Mouse (Mus musculus): ENCODE results near the gene Cep170b. TPM values are rescaled to one million over a fixed set of nuclear protein-coding genes. Genes with fewer than 3 reads are reported as not detected.

Cep170b gene
- total RNA-seq, 1 experiment, result 46.1 TPM

DNA sequence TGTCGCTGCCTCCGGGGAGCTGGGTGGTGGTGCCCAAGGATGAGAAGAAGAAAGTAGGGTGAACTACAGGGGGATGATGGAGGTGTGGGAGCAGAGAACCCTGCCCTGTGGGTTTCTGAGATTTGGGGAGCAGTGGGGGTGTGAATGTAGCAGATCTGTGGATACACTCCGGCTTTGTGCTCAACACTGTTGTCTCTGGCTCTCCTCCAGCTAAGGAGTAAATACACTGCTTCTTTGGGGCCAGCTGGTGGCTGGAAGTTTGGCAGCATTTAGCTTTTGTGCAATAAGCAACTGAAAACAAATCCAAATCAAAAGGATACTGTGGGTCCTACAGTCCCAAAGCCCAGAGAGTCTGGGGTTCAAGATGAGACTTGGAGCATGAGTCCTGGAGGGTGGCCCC lies 6.3 kb upstream of the Cep170b start:
- DNase-seq (ENCODE audit: low read depth, low spot score), result no peak
- TF ChIP-seq MAFK (IDR thresholded peaks at IDR 0.05; ENCODE audit: insufficient read depth, low read depth, low read length), result no peak
- Histone ChIP-seq H3K4me3 (ENCODE audit: insufficient read depth in 1 of 2, low read depth in 1 of 2, low read length in 2 of 2, poor library complexity in 1 of 2, severe bottlenecking in 1 of 2) (no peak overlapping the region), H3K9ac (ENCODE audit: insufficient read depth, low read depth, low read length, poor library complexity, severe bottlenecking) (no peak overlapping the region), H3K27ac (ENCODE audit: insufficient read depth, low read depth, low read length, poor library complexity, severe bottlenecking) (no peak overlapping the region), H3K9me3 (ENCODE audit: control insufficient read depth, insufficient read depth, low read depth, low read length) (no peaks in the 10 kb centered on the region), H3K36me3 (ENCODE audit: control insufficient read depth, insufficient read depth, low read length, poor library complexity, severe bottlenecking) (no peaks in the 10 kb centered on the region), H3K4me1 (ENCODE audit: control insufficient read depth in 2 of 2, insufficient read depth in 2 of 2, low read length in 2 of 2, poor library complexity in 1 of 2) (no peaks in the 10 kb centered on the region; a peak in 1 of 4 replicates)
- in situ Hi-C loops (cut with MboI; ENCODE audit: low sequenced_read_pairs in 2 of 2, unreplicated experiment in 2 of 2), result no loop called here

GRCm38 (mm10) chr12:112717140-112717539 lies 3.1 kb upstream of the Cep170b start:
- in situ Hi-C loops (cut with MboI; ENCODE audit: low sequenced_read_pairs in 2 of 2, unreplicated experiment in 2 of 2), result no loop called here

GRCm38 (mm10) chr12:112718995-112719394 lies 1.3 kb upstream of the Cep170b start:
- Histone ChIP-seq H3K27ac (ENCODE audit: insufficient read depth, low read depth, low read length, poor library complexity, severe bottlenecking) (no peak overlapping the region), H3K9me3 (ENCODE audit: control insufficient read depth, insufficient read depth, low read depth, low read length) (no peaks in the 10 kb centered on the region), H3K36me3 (ENCODE audit: control insufficient read depth, insufficient read depth, low read length, poor library complexity, severe bottlenecking) (no peaks in the 10 kb centered on the region), H3K4me3 (ENCODE audit: insufficient read depth in 1 of 2, low read depth in 1 of 2, low read length in 2 of 2, poor library complexity in 1 of 2, severe bottlenecking in 1 of 2) (no peak overlapping the region), H3K9ac (ENCODE audit: insufficient read depth, low read depth, low read length, poor library complexity, severe bottlenecking) (no peak overlapping the region), H3K4me1 (ENCODE audit: control insufficient read depth in 2 of 2, insufficient read depth in 2 of 2, low read length in 2 of 2, poor library complexity in 1 of 2) (peaks cover 0 to 7% of the 10 kb centered on the region in 2 experiments; a peak in 1 of 4 replicates)
- no peak for DNase-seq (ENCODE audit: low read depth, low spot score)
- TF ChIP-seq ZC3H11A (IDR thresholded peaks at IDR 0.05; ENCODE audit: borderline replicate concordance, low read depth, low read length) (no peak), MAFK (IDR thresholded peaks at IDR 0.05; ENCODE audit: insufficient read depth, low read depth, low read length) (no peak), ZNF384 (IDR thresholded peaks at IDR 0.05; ENCODE audit: low read depth, low read length) (no peak), HCFC1 (IDR thresholded peaks at IDR 0.05; ENCODE audit: borderline replicate concordance, insufficient read depth, low read length) (no peak), CHD2 (IDR thresholded peaks at IDR 0.05; ENCODE audit: low read depth, low read length) (no peak)
- in situ Hi-C loops (cut with MboI; ENCODE audit: low sequenced_read_pairs in 2 of 2, unreplicated experiment in 2 of 2), result no loop called here

More at GRCm38 (mm10) chr12:112717140-112717539, 3.1 kb upstream of the Cep170b start:
- no peak overlapping the region for H3K9ac ChIP-seq (ENCODE audit: insufficient read depth, low read depth, low read length, poor library complexity, severe bottlenecking)
- no peak overlapping the region for H3K4me3 ChIP-seq (ENCODE audit: insufficient read depth in 1 of 2, low read depth in 1 of 2, low read length in 2 of 2, poor library complexity in 1 of 2, severe bottlenecking in 1 of 2)
- no peaks in the 10 kb centered on the region for H3K36me3 ChIP-seq (ENCODE audit: control insufficient read depth, insufficient read depth, low read length, poor library complexity, severe bottlenecking)
- TF ChIP-seq ZC3H11A (IDR thresholded peaks at IDR 0.05; ENCODE audit: borderline replicate concordance, low read depth, low read length) (no peak), MAFK (IDR thresholded peaks at IDR 0.05; ENCODE audit: insufficient read depth, low read depth, low read length) (no peak), ZNF384 (IDR thresholded peaks at IDR 0.05; ENCODE audit: low read depth, low read length) (no peak), HCFC1 (IDR thresholded peaks at IDR 0.05; ENCODE audit: borderline replicate concordance, insufficient read depth, low read length) (no peak)
- DNase-seq (ENCODE audit: low read depth, low spot score), result no peak
- no peaks in the 10 kb centered on the region for H3K9me3 ChIP-seq (ENCODE audit: control insufficient read depth, insufficient read depth, low read depth, low read length)
- H3K27ac ChIP-seq (ENCODE audit: insufficient read depth, low read depth, low read length, poor library complexity, severe bottlenecking), result no peak overlapping the region
- H3K4me1 ChIP-seq (ENCODE audit: control insufficient read depth in 2 of 2, insufficient read depth in 2 of 2, low read length in 2 of 2, poor library complexity in 1 of 2), result peaks cover 0 to 3% of the 10 kb centered on the region in 2 experiments; a peak in 1 of 4 replicates

DNA sequence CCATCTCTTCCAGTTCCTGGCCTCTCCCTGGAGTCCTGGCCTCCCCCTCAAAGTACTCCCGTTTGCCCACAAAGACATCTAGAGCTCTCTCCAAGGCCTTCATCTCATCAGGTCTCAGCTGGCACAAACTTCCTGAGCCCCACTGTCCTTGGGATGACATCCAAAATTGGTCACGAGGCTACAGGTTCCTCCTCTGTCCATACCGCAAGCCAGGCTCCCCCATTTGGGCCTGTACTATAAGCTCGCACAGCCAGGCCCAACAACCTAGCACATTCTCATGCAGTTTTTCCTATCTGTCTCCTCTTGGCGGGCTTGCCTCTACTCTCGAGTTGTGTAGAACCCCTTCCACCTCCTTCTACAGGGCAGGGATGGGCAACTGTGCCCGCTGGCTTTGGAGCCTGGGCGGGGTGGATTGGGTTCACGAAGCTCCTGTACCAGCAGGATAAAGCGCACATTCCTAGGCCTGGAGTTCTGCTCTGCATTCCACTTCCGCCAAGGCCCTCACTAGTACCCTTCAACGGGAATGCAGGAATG lies 702 bp downstream of the Cep170b start:
- Histone ChIP-seq H3K9me3 (ENCODE audit: control insufficient read depth, insufficient read depth, low read depth, low read length) (no peaks in the 10 kb centered on the region), H3K27ac (ENCODE audit: insufficient read depth, low read depth, low read length, poor library complexity, severe bottlenecking) (peak overlapping the region; percentile 74), H3K36me3 (ENCODE audit: control insufficient read depth, insufficient read depth, low read length, poor library complexity, severe bottlenecking) (peaks cover 11% of the 10 kb centered on the region; the same call in 1 of the 2 replicates), H3K9ac (ENCODE audit: insufficient read depth, low read depth, low read length, poor library complexity, severe bottlenecking) (peak overlapping the region; percentile 83), H3K4me1 (ENCODE audit: control insufficient read depth in 2 of 2, insufficient read depth in 2 of 2, low read length in 2 of 2, poor library complexity in 1 of 2) (peaks cover 0 to 10% of the 10 kb centered on the region in 2 experiments; a peak in 1 of 4 replicates), H3K4me3 (ENCODE audit: insufficient read depth in 1 of 2, low read depth in 1 of 2, low read length in 2 of 2, poor library complexity in 1 of 2, severe bottlenecking in 1 of 2) (peak overlapping the region; percentile 89 to 94; a peak in 3 of 4 replicates)
- DNase-seq (ENCODE audit: low read depth, low spot score), result no peak
- in situ Hi-C loops (cut with MboI; ENCODE audit: low sequenced_read_pairs in 2 of 2, unreplicated experiment in 2 of 2), result no loop called here
- no peak for TF ChIP-seq CHD2 (IDR thresholded peaks at IDR 0.05; ENCODE audit: low read depth, low read length)
- no peak for TF ChIP-seq HCFC1 (IDR thresholded peaks at IDR 0.05; ENCODE audit: borderline replicate concordance, insufficient read depth, low read length)
- no peak for TF ChIP-seq ZNF384 (IDR thresholded peaks at IDR 0.05; ENCODE audit: low read depth, low read length)
- TF ChIP-seq MAFK (IDR thresholded peaks at IDR 0.05; ENCODE audit: insufficient read depth, low read depth, low read length), result no peak
- TF ChIP-seq ZC3H11A (IDR thresholded peaks at IDR 0.05; ENCODE audit: borderline replicate concordance, low read depth, low read length), result no peak

All from ES-E14 (cell line).